Mouse (Mus musculus): ENCODE data around the gene 4921536K21Rik.

GRCm38 (mm10) chr11:3904673-3905072 lies 9.8 kb upstream of the 4921536K21Rik start:
- no peak for TF ChIP-seq CTCF (IDR thresholded peaks at IDR 0.05; ENCODE audit: borderline replicate concordance, insufficient read depth, low read length)
- no peak for TF ChIP-seq POLR2A (IDR thresholded peaks at IDR 0.05; ENCODE audit: low read depth, low read length)

Data from embryonic fibroblast, embryonic 13.5 days (primary cell).